Mouse (Mus musculus) heart, postnatal 0 days (tissue): ENCODE data around the gene Odf3. TPM values are rescaled to one million over a fixed set of nuclear protein-coding genes. Genes with fewer than 3 reads are reported as not detected.

Experiments
- ATAC-seq: fragments of 200-750 bp; cut with Nextera tagmentation; 2 replicates; pipeline ENCODE4 v1.8.0; 2017; ENCODE audit warnings: low read depth, moderate number of reproducible peaks, moderate library complexity; ENCODE audit not compliant: insufficient read depth
- DNase-seq: peaks from one replicate; pipeline ENCODE4 v3.0.0-alpha.2; 2016; ENCODE audit warnings: low spot score
- H3K27ac ChIP-seq: fragments of 300-500 bp; sonication (generic); 2 replicates; pipeline ENCODE4 v1.5.1; 2014; ENCODE audit warnings: low read depth, mild to moderate bottlenecking
- H3K27me3 ChIP-seq: fragments of 300-500 bp; sonication (generic); 2 replicates; pipeline ENCODE4 v1.6.1; 2014; ENCODE audit warnings: low read length, mixed read lengths; ENCODE audit not compliant: control insufficient read depth, insufficient read depth
- H3K36me3 ChIP-seq: fragments of 300-500 bp; sonication (generic); replicated peaks from 2 replicates; pipeline ENCODE4 v1.6.1; 2014; ENCODE audit warnings: low read length, mixed read lengths; ENCODE audit not compliant: control insufficient read depth, insufficient read depth
- H3K4me1 ChIP-seq: fragments of 300-500 bp; sonication (generic); 2 replicates; pipeline ENCODE4 v1.6.1; 2014; ENCODE audit warnings: antibody characterized with exemption; ENCODE audit not compliant: control insufficient read depth, insufficient read depth
- H3K4me2 ChIP-seq: fragments of 300-500 bp; sonication (generic); 2 replicates; pipeline ENCODE4 v1.6.1; 2014; ENCODE audit warnings: low read depth, mild to moderate bottlenecking, low read length, moderate library complexity
- H3K4me3 ChIP-seq: fragments of 300-500 bp; sonication (generic); 2 replicates; pipeline ENCODE4 v1.5.1; 2014; ENCODE audit warnings: low read depth, low read length
- H3K9ac ChIP-seq: fragments of 300-500 bp; sonication (generic); replicated peaks from 2 replicates; pipeline ENCODE4 v1.6.1; 2014; ENCODE audit warnings: low read depth, low read length, mixed read lengths
- H3K9me3 ChIP-seq: fragments of 300-500 bp; sonication (generic); replicated peaks from 2 replicates; pipeline ENCODE4 v1.6.1; 2016; ENCODE audit warnings: low read length; ENCODE audit not compliant: control insufficient read depth
- CTCF ChIP-seq: IDR thresholded peaks from 2 replicates; pipeline ENCODE4 v1.5.1; 2016; ENCODE audit warnings: antibody characterized with exemption, control low read depth, low read depth
- EP300 ChIP-seq: IDR thresholded peaks from 2 replicates; pipeline ENCODE4 v1.6.1; 2016; ENCODE audit warnings: antibody characterized with exemption, low read depth
- WGBS: fragments of 180-500 bp; shearing (Covaris S2); extraction: QIAGEN DNeasy Blood & Tissue Kit; methylation state at CpG from one replicate; pipeline ENCODE4 v1.1.7; 2014; 5-methylcytosine and 5-hydroxymethylcytosine counted together
- polyA plus RNA-seq: library from polyadenylated mRNA; unstranded; fragments of >200 nt; fragmentation: Nextera tagmentation; extraction: Ambion mirVana; gene quantifications from 2 replicates; pipeline ENCODE4 v1.2.1, GENCODE M21; 2015
- total RNA-seq: library from RNA; depleted of rRNA; stranded (reverse); fragments of >200 nt; gene quantifications from 2 replicates; pipeline ENCODE4 v1.2.3, GENCODE M21; 2014; ENCODE audit warnings: low replicate concordance

The Odf3 gene
- total and polyA plus RNA-seq, 2 experiments from 2014 or later, result not detected

DNA sequence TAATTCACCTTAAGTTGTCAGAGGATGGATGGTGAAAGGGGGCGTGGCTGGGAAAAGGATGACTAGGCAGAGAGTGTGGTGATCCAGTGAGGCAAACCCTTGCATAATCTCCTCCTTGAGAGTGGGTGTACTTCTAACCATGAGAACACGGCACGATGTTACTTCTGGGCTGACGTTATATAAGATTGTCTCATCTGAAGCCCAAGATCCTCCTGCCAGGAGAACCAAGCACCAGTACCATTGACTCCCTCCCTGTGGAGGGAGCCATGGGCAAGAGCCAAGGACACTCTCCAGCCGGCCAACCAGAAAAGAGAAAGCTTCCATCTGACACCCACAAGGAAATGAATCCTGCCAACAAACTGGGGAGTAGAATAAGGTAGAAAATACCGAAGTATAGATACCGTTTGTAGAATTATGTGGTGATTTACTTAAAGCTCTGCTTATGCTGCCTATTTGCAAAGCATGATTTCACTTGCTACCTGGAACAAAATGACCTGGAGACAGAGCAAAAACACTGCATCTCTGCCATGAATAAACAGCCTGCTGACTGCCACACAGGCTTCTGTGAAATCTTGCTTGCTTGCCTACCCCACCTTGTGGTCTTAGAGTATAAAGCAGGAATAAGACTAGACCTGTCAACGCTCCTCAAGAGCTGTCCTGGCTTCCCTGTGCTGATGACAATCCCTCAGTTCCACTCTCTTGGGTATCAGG is 19.3 kb upstream of the Odf3 start:
- peak; percentile 58; the same call in 1 of the 2 replicates for ATAC-seq
- peak overlapping the region; percentile 23; the same call in 1 of the 2 replicates for H3K4me2 ChIP-seq

DNA sequence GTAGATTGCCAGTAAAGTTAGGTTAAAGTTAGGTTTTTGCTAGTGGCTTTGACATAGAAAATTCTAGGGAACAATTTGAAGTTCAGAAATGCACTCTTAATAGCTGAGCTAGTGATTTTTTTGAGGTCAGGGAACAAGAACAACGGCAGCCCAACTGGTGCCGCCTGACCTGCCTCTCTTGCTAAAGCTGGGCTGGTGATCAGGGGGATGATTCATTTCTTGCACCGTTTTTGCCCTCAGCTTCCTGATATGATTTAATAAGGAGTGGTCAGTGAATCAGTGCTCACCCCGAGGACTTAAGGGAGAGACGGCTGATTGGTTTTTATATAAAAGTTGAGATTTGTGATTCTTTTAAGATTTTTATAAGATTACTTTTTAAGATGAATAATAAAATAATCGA is 16.2 kb upstream of the Odf3 start:
- no peak overlapping the region for H3K4me3 ChIP-seq
- H3K4me1 ChIP-seq, result no peaks in the 10 kb centered on the region
- no peak for DNase-seq
- no peak for TF ChIP-seq EP300
- TF ChIP-seq CTCF, result no peak
- no peak overlapping the region for H3K4me2 ChIP-seq
- no peak overlapping the region for H3K9ac ChIP-seq
- H3K27me3 ChIP-seq, result 0 out of 2 replicates have a peak, but pooled peaks cover 4% of the 10 kb centered on the region
- no peaks in the 10 kb centered on the region for H3K36me3 ChIP-seq
- no peak overlapping the region for H3K27ac ChIP-seq
- ATAC-seq, result no peak
- WGBS, result 57% methylated on average over 6 of the region's 6 CpGs
- H3K9me3 ChIP-seq, result no peaks in the 10 kb centered on the region

More for the DNA sequence above, 19.3 kb upstream of the Odf3 start:
- no peaks in the 10 kb centered on the region for H3K36me3 ChIP-seq
- DNase-seq, result peak; percentile 26
- 19% methylated on average over 8 of the region's 8 CpGs for WGBS
- H3K27me3 ChIP-seq, result 0 out of 2 replicates have a peak, but pooled peaks cover 4% of the 10 kb centered on the region
- H3K4me1 ChIP-seq, result no peaks in the 10 kb centered on the region
- H3K27ac ChIP-seq, result no peak overlapping the region
- no peak overlapping the region for H3K9ac ChIP-seq
- H3K4me3 ChIP-seq, result no peak overlapping the region
- no peak for TF ChIP-seq EP300
- TF ChIP-seq CTCF, result peak; percentile 63
- no peaks in the 10 kb centered on the region for H3K9me3 ChIP-seq

DNA sequence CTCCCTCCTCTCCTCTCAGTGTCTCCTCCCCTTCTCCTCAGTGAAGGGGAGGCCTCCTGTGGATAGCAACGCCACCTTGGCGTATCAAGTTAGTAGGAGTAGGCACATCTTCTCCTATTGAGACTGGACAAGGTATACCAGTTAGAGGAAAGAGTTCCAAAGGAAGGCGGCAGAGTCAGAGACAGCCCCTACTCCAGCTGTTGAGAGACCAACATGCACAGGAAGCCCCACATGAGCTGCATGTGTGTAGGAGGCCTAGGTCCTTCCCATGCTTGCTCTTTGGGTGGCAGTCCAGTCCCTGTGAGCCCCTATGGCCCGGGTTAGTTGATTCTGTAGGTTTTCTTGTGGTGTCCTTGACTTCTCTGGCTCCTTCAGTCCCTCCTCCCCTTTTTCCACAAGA is 14.3 kb upstream of the Odf3 start:
- ATAC-seq (no peak), DNase-seq (no peak)
- WGBS, result 68% methylated on average over 4 of the region's 4 CpGs
- Histone ChIP-seq H3K27me3 (0 out of 2 replicates have a peak, but pooled peaks cover 4% of the 10 kb centered on the region), H3K9me3 (no peaks in the 10 kb centered on the region), H3K4me1 (no peaks in the 10 kb centered on the region), H3K9ac (no peak overlapping the region), H3K36me3 (no peaks in the 10 kb centered on the region), H3K4me3 (no peak overlapping the region), H3K4me2 (no peak overlapping the region), H3K27ac (no peak overlapping the region)
- TF ChIP-seq EP300, result no peak
- TF ChIP-seq CTCF, result no peak

DNA sequence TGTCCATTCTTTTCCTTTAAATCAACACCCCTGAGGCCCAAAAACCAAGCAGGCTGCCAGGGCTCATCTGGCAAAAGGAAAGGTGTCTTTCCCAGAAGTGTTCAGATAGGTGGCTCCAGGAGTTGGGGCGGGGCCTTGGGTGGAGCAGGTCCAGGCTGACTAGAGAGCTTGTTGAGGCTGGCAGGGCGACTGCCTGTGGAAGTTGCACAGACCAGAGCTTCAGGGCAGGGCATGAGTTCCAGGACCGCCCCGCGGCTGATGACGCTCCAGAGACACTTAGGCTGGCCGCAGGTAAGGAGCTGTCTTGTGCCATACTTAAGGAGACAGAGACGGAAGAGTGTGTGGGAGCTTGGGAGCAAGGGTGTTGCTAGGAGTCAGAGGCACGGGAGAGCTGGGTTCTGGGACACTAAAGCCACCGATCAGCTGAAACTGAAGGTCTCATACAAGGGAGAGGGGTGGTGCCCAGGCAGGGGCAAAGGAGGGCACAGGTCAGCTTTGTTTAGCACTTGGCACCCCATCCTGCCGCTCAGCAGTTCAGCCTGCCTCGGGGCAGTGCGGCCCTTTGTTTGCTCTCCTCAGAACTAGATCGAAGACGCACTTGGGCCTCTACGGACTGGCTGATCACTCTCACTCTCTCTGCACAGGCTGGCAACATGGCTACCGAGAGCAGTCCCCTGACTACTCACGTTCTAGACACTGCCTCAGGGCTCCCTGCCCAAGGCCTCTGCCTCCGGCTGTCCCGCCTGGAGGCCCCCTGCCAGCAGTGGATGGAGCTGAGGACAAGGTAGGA is 12.4 kb upstream of the Odf3 start, which contains the start of gene Urah:
TSS of gene Urah (plus strand) at position 51 of the 790 bp plus-strand sequence.
- no peak within 1 kb of the TSS for H3K4me2 ChIP-seq
- no peak within 1 kb of the TSS for H3K27ac ChIP-seq
- no peaks in the 10 kb centered on the region for H3K4me1 ChIP-seq
- H3K9me3 ChIP-seq, result no peaks in the 10 kb centered on the region
- no peaks in the 10 kb centered on the region for H3K36me3 ChIP-seq
- no peak for ATAC-seq
- DNase-seq, result no peak
- H3K9ac ChIP-seq, result no peak within 1 kb of the TSS
- 41% methylated on average over 20 of the region's 20 CpGs for WGBS
- H3K4me3 ChIP-seq, result no peak within 1 kb of the TSS
- peaks cover 11% of the 10 kb centered on the region; the same call in 1 of the 2 replicates for H3K27me3 ChIP-seq
- TF ChIP-seq CTCF (no peak), EP300 (no peak)

DNA sequence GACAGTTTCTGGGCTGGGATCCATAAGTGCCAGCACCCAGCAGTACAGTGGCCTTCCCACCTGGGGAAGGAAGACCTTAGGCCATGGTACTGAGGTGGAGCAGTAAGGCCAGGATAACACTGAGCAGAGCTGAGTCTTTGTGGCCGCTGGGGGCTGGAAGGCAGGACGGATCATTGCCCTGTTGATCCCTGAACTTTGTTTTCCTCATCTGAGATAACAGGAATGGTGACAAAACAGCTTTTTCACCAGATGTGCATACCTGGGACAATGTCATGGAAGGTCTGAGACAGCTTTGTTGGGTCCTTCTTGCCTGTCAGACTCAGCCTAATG is 11.9 kb upstream of the Odf3 start:
- no peak for ATAC-seq
- H3K4me2 ChIP-seq, result no peak overlapping the region
- 49% methylated on average over 2 of the region's 2 CpGs for WGBS
- no peaks in the 10 kb centered on the region for H3K9me3 ChIP-seq
- H3K27me3 ChIP-seq, result peaks cover 14% of the 10 kb centered on the region; the same call in 1 of the 2 replicates
- H3K27ac ChIP-seq, result no peak overlapping the region
- no peak overlapping the region for H3K4me3 ChIP-seq
- DNase-seq, result no peak
- H3K9ac ChIP-seq, result no peak overlapping the region
- H3K4me1 ChIP-seq, result no peaks in the 10 kb centered on the region
- TF ChIP-seq CTCF (no peak), EP300 (no peak)
- no peaks in the 10 kb centered on the region for H3K36me3 ChIP-seq
